Mouse (Mus musculus) brain, adult 2 months (tissue): ENCODE results near the gene Fam57a.

Source experiments
- DNase-seq: peaks from one replicate; pipeline ENCODE4 v3.0.0; 2011; ENCODE audit warnings: low read depth, low spot score

Fam57a gene

DNA sequence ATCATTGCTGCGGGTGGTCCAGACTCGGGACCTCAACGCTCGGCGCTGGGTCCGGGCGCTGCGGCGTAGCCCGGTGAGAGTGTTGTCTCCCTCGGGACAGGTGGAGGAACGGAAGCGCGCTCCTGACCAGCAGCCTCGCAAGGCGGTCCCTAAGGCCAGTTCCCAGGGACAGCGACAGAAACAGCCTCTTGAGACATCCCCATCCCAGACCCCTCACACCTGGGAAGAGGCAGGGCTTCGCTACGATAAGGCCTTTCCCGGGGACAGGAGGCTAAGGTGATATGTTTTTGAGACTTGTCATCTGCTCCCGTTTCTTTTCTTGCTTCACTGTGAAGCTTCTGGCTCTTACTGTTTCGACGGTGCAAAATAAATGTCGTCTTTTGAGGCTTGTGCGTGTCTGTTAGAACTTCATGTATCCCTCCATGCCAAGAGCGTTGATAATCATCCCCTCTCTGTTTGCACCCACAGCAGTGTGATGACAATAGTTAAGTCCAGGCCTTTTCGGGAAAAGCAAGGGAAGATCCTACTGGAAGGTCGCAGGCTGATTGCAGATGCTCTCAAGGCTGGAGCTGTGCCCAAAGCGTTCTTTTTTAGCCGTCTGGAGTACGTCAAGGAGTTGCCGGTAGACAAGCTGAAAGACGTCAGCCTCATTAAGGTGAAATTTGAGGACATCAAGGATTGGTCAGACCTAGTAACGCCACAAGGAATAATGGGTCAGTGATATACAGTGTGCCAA is 64.5 kb downstream of the Fam57a start:
- DNase-seq = peak; percentile 42

- no peak for DNase-seq
These were observed 67.0 kb downstream of the Fam57a start for GRCm38 (mm10) chr11:76246439-76246838.

DNA sequence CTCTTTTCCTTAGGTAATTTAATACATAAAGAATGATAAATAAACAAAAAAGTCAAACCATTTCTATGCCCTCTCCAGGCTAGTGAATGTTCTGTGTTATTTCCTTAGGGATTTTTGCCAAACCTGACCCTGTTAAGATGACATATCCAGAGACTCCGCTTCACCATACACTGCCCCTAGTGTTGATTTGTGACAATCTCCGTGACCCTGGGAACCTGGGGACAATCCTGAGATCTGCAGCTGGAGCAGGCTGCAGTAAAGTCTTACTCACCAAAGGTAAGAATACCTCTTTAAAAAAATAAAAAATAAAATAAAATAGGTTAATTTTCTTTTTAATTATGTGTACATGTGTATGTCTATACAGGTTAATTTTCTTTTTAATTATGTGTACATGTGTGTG is 67.8 kb downstream of the Fam57a start:
- no peak for DNase-seq

GRCm38 (mm10) chr11:76252036-76252435 is 72.6 kb downstream of the Fam57a start:
- DNase-seq = peak; percentile 67

DNA sequence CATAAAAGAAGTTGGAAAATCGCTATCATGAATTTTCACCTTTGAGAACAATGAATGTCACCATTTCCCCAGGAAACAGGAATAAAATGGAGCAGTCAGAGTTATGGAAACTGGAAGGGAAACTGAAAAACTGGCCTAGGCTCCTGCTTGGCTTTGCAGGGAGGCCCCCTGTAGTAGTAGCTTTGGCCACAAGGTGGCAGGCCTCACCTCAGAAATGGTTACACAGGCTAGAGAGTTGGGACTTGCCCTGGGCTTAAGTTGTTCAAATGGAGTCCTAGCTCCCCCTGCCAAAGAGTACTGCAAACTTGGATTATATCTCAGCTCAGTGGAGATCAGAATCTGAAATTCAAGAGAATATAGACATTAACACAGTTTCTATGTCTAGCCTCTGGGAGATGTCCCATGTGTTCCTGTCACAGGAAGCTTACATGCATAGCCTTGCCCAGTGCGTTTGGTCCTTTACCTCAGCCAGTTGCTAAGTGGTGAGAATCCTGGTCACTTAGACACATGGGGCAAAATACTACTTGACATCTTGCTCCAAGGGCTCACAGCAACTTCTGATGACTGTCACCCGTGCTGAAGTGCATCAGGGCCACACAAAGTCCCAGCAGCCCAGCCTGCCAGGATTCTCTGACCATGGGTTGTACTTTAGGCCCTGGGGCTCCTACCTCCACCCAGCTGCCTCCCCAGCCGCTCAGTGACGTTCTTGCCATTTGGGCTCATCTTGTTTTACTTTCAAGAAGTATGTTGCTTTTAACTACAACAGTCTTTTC is 73.9 kb downstream of the Fam57a start:
- DNase-seq = peak; percentile 89

DNA sequence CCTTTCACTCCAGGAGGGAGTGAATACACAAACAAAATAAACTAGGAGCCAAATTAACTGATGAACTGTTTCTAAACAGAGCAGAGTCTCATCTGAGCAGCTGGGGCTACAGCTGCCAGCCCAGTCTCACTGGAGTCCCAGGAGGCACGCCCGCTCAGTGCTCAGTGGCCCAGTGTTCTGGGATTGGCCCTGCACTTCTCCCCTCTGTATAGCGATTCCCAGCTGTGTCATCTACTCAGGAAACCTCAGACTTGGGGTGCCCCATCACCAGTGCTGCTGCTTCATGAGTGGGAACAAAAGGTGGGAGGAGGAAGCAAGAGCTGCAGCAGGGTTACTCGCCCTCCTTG is 74.4 kb downstream of the Fam57a start:
- no peak for DNase-seq

DNA sequence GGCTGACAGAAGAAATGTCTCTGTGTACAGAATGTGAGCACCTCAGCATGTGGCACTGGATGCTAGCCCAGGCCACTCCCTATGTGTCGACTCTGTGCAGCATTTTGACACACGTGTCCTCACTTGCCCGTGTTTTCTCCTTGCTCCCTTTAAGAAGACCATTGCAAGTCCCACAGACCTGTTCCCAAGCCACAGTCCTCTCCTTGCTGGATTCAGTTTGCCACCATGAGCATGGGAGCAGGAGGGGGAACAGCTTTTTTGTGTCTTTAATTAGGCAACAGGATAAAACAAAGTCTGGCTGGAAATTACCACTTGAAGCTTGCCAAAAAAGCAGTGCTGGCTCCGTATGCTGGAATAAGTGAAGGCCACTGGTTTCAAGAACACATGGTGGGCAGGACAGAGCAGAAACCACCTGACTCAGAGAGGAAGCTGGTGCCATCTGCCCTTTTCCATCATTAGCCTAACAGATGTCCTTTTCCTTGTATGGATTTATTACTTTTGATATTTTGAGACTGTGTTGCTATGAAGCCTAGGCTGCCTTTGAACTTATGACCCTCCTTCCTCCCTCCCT is 76.0 kb downstream of the Fam57a start:
- peak; percentile 96 for DNase-seq

GRCm38 (mm10) chr11:76256129-76256528 is 76.7 kb downstream of the Fam57a start:
- DNase-seq = no peak

DNA sequence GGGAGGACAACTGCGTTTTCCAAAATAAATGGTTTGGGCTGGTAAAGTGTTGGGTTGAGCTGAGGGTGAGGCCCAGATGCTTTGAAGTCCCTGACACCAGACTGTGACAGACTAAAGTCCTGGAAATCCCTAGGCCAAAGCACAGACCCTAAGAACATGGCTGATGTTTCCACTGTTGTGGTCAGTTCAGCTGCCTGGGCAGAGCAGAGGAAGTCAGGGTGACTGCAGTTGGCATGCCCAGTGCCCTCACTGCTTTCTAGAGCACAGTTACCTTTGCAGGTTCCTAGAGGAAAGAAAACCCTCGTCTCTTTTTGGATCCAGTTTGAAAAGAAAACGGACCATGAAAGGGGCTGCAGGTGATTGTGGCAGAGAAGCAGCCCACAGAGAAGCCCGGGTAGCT is 77.9 kb downstream of the Fam57a start:
- DNase-seq = no peak

- DNase-seq = no peak
These were observed 79.0 kb downstream of the Fam57a start for GRCm38 (mm10) chr11:76258511-76258910.

- DNase-seq = no peak
These were observed 81.0 kb downstream of the Fam57a start for GRCm38 (mm10) chr11:76260208-76261050.

- no peak for DNase-seq
These were observed 81.8 kb downstream of the Fam57a start for GRCm38 (mm10) chr11:76261224-76261623.

- DNase-seq = no peak
These were observed 83.3 kb downstream of the Fam57a start for GRCm38 (mm10) chr11:76262611-76263351.
